Mouse (Mus musculus): ENCODE data around the gene Ric8b.

The Ric8b gene

DNA sequence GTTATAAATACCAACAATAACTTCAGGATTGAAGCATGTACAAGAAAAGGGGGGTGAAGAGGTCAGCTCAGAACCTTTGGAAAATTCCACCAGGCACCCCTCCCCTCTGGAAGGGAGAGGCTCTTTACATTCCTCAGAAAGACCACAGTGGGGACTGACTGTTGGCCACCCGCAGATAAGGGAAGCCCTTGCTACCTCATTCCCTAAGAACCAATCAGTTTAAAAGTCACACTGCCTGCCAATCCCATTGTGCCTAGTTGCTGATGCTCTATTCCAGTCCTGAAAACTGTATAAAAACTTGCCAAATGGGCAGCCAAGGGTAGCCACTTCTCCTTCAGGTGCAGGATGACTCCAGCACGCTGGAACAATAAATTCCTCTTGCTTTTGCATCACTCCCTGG, 137.5 kb downstream of the Ric8b start:
- DNase-seq (ENCODE audit: low read depth, low spot score): no peak

All from skeletal muscle tissue, adult 2 months (tissue).